Mouse (Mus musculus): ENCODE measurements at regions not wholly inside any gene's neighbourhood (a gene's known extent, or its start where the extent isn't known, plus 50 kb on each side); places are given as distances from the start of the nearest gene placed in this dataset.

- 75% methylated on average over 2 of the region's 2 CpGs for WGBS
- peak; percentile 73 for DNase-seq
- no peak for TF ChIP-seq POLR2A (IDR thresholded peaks at IDR 0.05; ENCODE audit: low read depth, low read length)
- TF ChIP-seq CTCF (conservative IDR thresholded peaks at IDR 0.05; ENCODE audit: insufficient read depth, insufficient read length, low read depth, low read length) = no peak
- no peaks in the 10 kb centered on the region for H3K36me3 ChIP-seq (ENCODE audit: control insufficient read depth, insufficient read depth, low read length)
- no peaks in the 10 kb centered on the region for H3K4me1 ChIP-seq (ENCODE audit: control insufficient read depth, insufficient read depth, low read length)
- H3K4me3 ChIP-seq (ENCODE audit: insufficient read depth, low read depth, low read length) = no peak overlapping the region
- H3K27ac ChIP-seq (ENCODE audit: insufficient read depth, low read depth, low read length) = no peak overlapping the region
- H3K27me3 ChIP-seq (replicated peaks; ENCODE audit: control insufficient read depth, insufficient read depth, low read length) = no peaks in the 10 kb centered on the region
Measured at GRCm38 (mm10) chr10:44744221-44744620, 215.9 kb upstream of the Prdm1 start.

GRCm38 (mm10) chr10:44733641-44734040 lies 205.3 kb upstream of the Prdm1 start:
- WGBS = 91% methylated on average over 5 of the region's 5 CpGs
- no peak overlapping the region for H3K4me3 ChIP-seq (ENCODE audit: insufficient read depth, low read depth, low read length)

GRCm38 (mm10) chr10:44730721-44731120 lies 202.4 kb upstream of the Prdm1 start:
- WGBS = 86% methylated on average over 8 of the region's 8 CpGs
- TF ChIP-seq POLR2A (IDR thresholded peaks at IDR 0.05; ENCODE audit: low read depth, low read length) (no peak), CTCF (conservative IDR thresholded peaks at IDR 0.05; ENCODE audit: insufficient read depth, insufficient read length, low read depth, low read length) (no peak)
- H3K4me3 ChIP-seq (ENCODE audit: insufficient read depth, low read depth, low read length) = no peak overlapping the region

More at GRCm38 (mm10) chr10:44733641-44734040, 205.3 kb upstream of the Prdm1 start:
- Histone ChIP-seq H3K27ac (ENCODE audit: insufficient read depth, low read depth, low read length) (no peak overlapping the region), H3K27me3 (replicated peaks; ENCODE audit: control insufficient read depth, insufficient read depth, low read length) (no peaks in the 10 kb centered on the region), H3K4me1 (ENCODE audit: control insufficient read depth, insufficient read depth, low read length) (no peaks in the 10 kb centered on the region), H3K36me3 (ENCODE audit: control insufficient read depth, insufficient read depth, low read length) (no peaks in the 10 kb centered on the region)
- no peak for TF ChIP-seq CTCF (conservative IDR thresholded peaks at IDR 0.05; ENCODE audit: insufficient read depth, insufficient read length, low read depth, low read length)
- TF ChIP-seq POLR2A (IDR thresholded peaks at IDR 0.05; ENCODE audit: low read depth, low read length) = no peak
- DNase-seq = no peak

GRCm38 (mm10) chr10:44728963-44729362 lies 200.7 kb upstream of the Prdm1 start:
- H3K4me3 ChIP-seq (ENCODE audit: insufficient read depth, low read depth, low read length) = no peak overlapping the region
- no peak overlapping the region for H3K27ac ChIP-seq (ENCODE audit: insufficient read depth, low read depth, low read length)
- H3K27me3 ChIP-seq (replicated peaks; ENCODE audit: control insufficient read depth, insufficient read depth, low read length) = no peaks in the 10 kb centered on the region
- H3K36me3 ChIP-seq (ENCODE audit: control insufficient read depth, insufficient read depth, low read length) = no peaks in the 10 kb centered on the region
- DNase-seq = no peak
- H3K4me1 ChIP-seq (ENCODE audit: control insufficient read depth, insufficient read depth, low read length) = no peaks in the 10 kb centered on the region
- no peak for TF ChIP-seq CTCF (conservative IDR thresholded peaks at IDR 0.05; ENCODE audit: insufficient read depth, insufficient read length, low read depth, low read length)
- TF ChIP-seq POLR2A (IDR thresholded peaks at IDR 0.05; ENCODE audit: low read depth, low read length) = no peak
- WGBS = 86% methylated on average over 4 of the region's 4 CpGs

More at GRCm38 (mm10) chr10:44730721-44731120, 202.4 kb upstream of the Prdm1 start:
- no peaks in the 10 kb centered on the region for H3K27me3 ChIP-seq (replicated peaks; ENCODE audit: control insufficient read depth, insufficient read depth, low read length)
- H3K36me3 ChIP-seq (ENCODE audit: control insufficient read depth, insufficient read depth, low read length) = no peaks in the 10 kb centered on the region
- no peaks in the 10 kb centered on the region for H3K4me1 ChIP-seq (ENCODE audit: control insufficient read depth, insufficient read depth, low read length)
- no peak for DNase-seq
- no peak overlapping the region for H3K27ac ChIP-seq (ENCODE audit: insufficient read depth, low read depth, low read length)

- no peak for TF ChIP-seq POLR2A (IDR thresholded peaks at IDR 0.05; ENCODE audit: low read depth, low read length)
- TF ChIP-seq CTCF (conservative IDR thresholded peaks at IDR 0.05; ENCODE audit: insufficient read depth, insufficient read length, low read depth, low read length) = no peak
- no peaks in the 10 kb centered on the region for H3K27me3 ChIP-seq (replicated peaks; ENCODE audit: control insufficient read depth, insufficient read depth, low read length)
- no peaks in the 10 kb centered on the region for H3K36me3 ChIP-seq (ENCODE audit: control insufficient read depth, insufficient read depth, low read length)
- 74% methylated on average over 3 of the region's 3 CpGs for WGBS
- no peaks in the 10 kb centered on the region for H3K4me1 ChIP-seq (ENCODE audit: control insufficient read depth, insufficient read depth, low read length)
- DNase-seq = no peak
- H3K4me3 ChIP-seq (ENCODE audit: insufficient read depth, low read depth, low read length) = no peak overlapping the region
- no peak overlapping the region for H3K27ac ChIP-seq (ENCODE audit: insufficient read depth, low read depth, low read length)
Measured at GRCm38 (mm10) chr10:44724575-44724974, 196.3 kb upstream of the Prdm1 start.

GRCm38 (mm10) chr10:44723845-44724244 lies 195.5 kb upstream of the Prdm1 start:
- no peak for DNase-seq
- H3K4me3 ChIP-seq (ENCODE audit: insufficient read depth, low read depth, low read length) = no peak overlapping the region
- H3K4me1 ChIP-seq (ENCODE audit: control insufficient read depth, insufficient read depth, low read length) = no peaks in the 10 kb centered on the region
- H3K36me3 ChIP-seq (ENCODE audit: control insufficient read depth, insufficient read depth, low read length) = no peaks in the 10 kb centered on the region
- no peak for TF ChIP-seq CTCF (conservative IDR thresholded peaks at IDR 0.05; ENCODE audit: insufficient read depth, insufficient read length, low read depth, low read length)
- TF ChIP-seq POLR2A (IDR thresholded peaks at IDR 0.05; ENCODE audit: low read depth, low read length) = no peak
- WGBS = 24% methylated on average over 1 of the region's 1 CpGs
- H3K27ac ChIP-seq (ENCODE audit: insufficient read depth, low read depth, low read length) = no peak overlapping the region
- H3K27me3 ChIP-seq (replicated peaks; ENCODE audit: control insufficient read depth, insufficient read depth, low read length) = no peaks in the 10 kb centered on the region

GRCm38 (mm10) chr10:44723321-44723720 lies 195.0 kb upstream of the Prdm1 start:
- no peak overlapping the region for H3K27ac ChIP-seq (ENCODE audit: insufficient read depth, low read depth, low read length)
- H3K4me1 ChIP-seq (ENCODE audit: control insufficient read depth, insufficient read depth, low read length) = no peaks in the 10 kb centered on the region
- H3K27me3 ChIP-seq (replicated peaks; ENCODE audit: control insufficient read depth, insufficient read depth, low read length) = no peaks in the 10 kb centered on the region
- WGBS = 33% methylated on average over 5 of the region's 5 CpGs
- no peaks in the 10 kb centered on the region for H3K36me3 ChIP-seq (ENCODE audit: control insufficient read depth, insufficient read depth, low read length)
- no peak for DNase-seq
- H3K4me3 ChIP-seq (ENCODE audit: insufficient read depth, low read depth, low read length) = no peak overlapping the region
- TF ChIP-seq POLR2A (IDR thresholded peaks at IDR 0.05; ENCODE audit: low read depth, low read length) (no peak), CTCF (conservative IDR thresholded peaks at IDR 0.05; ENCODE audit: insufficient read depth, insufficient read length, low read depth, low read length) (no peak)

Data from kidney, adult 2 months (tissue).